Mouse (Mus musculus): ENCODE measurements at regions not wholly inside any gene's neighbourhood (a gene's known extent, or its start where the extent isn't known, plus 50 kb on each side); places are given as distances from the start of the nearest gene placed in this dataset.
A peak's percentile ranks its signal among the peaks of the same experiment; 100 is the strongest.

- DNase-seq (ENCODE audit: low spot score in 2 of 2): no peak
Measured at GRCm38 (mm10) chr13:55962254-55962866, 126.4 kb upstream of the Pitx1 start.

- DNase-seq (ENCODE audit: low spot score in 2 of 2): no peak
Measured at GRCm38 (mm10) chr13:55954346-55954745, 118.4 kb upstream of the Pitx1 start.

- no peak for DNase-seq (ENCODE audit: low spot score in 2 of 2)
Measured at GRCm38 (mm10) chr13:55953426-55953825, 117.4 kb upstream of the Pitx1 start.

- no peak for DNase-seq (ENCODE audit: low spot score in 2 of 2)
Measured at GRCm38 (mm10) chr13:55950773-55951172, 114.8 kb upstream of the Pitx1 start.

GRCm38 (mm10) chr13:55948591-55948990, 112.6 kb upstream of the Pitx1 start:
- no peak for DNase-seq (ENCODE audit: low spot score in 2 of 2)

GRCm38 (mm10) chr13:55948144-55948543, 112.2 kb upstream of the Pitx1 start:
- DNase-seq (ENCODE audit: low spot score in 2 of 2): no peak

- no peak for DNase-seq (ENCODE audit: low spot score in 2 of 2)
Measured at GRCm38 (mm10) chr13:55937417-55937816, 101.4 kb upstream of the Pitx1 start.

- DNase-seq (ENCODE audit: low spot score in 2 of 2): no peak
Measured at GRCm38 (mm10) chr13:55937000-55937399, 101.0 kb upstream of the Pitx1 start.

- DNase-seq (ENCODE audit: low spot score in 2 of 2): no peak
Measured at GRCm38 (mm10) chr13:55930637-55931036, 94.6 kb upstream of the Pitx1 start.

- DNase-seq (ENCODE audit: low spot score in 2 of 2): no peak
Measured at GRCm38 (mm10) chr13:55929814-55930213, 93.8 kb upstream of the Pitx1 start.

- DNase-seq (ENCODE audit: low spot score in 2 of 2): no peak
Measured at GRCm38 (mm10) chr13:55923505-55924136, 87.6 kb upstream of the Pitx1 start.

GRCm38 (mm10) chr13:55917316-55917715, 81.3 kb upstream of the Pitx1 start:
- DNase-seq (ENCODE audit: low spot score in 2 of 2): no peak

- no peak for DNase-seq (ENCODE audit: low spot score in 2 of 2)
Measured at GRCm38 (mm10) chr13:55912271-55912711, 76.3 kb upstream of the Pitx1 start.

- no peak for DNase-seq (ENCODE audit: low spot score in 2 of 2)
Measured at GRCm38 (mm10) chr13:55909941-55910340, 73.9 kb upstream of the Pitx1 start.

- no peak for DNase-seq (ENCODE audit: low spot score in 2 of 2)
Measured at GRCm38 (mm10) chr13:55904884-55905283, 68.9 kb upstream of the Pitx1 start.

- no peak for DNase-seq (ENCODE audit: low spot score in 2 of 2)
Measured at GRCm38 (mm10) chr13:55902255-55902654, 66.3 kb upstream of the Pitx1 start.

- no peak for DNase-seq (ENCODE audit: low spot score in 2 of 2)
Measured at GRCm38 (mm10) chr13:55900190-55900526, 64.2 kb upstream of the Pitx1 start.

- DNase-seq (ENCODE audit: low spot score in 2 of 2): peak in 1 of 2 experiments; percentile 19
Measured at GRCm38 (mm10) chr13:55899501-55900189, 63.7 kb upstream of the Pitx1 start.

- DNase-seq (ENCODE audit: low spot score in 2 of 2): no peak
Measured at GRCm38 (mm10) chr13:55898999-55899398, 63.0 kb upstream of the Pitx1 start.

- no peak for DNase-seq (ENCODE audit: low spot score in 2 of 2)
Measured at GRCm38 (mm10) chr13:55898257-55898950, 62.4 kb upstream of the Pitx1 start.

GRCm38 (mm10) chr13:55895505-55895904, 59.5 kb upstream of the Pitx1 start:
- DNase-seq (ENCODE audit: low spot score in 2 of 2): no peak
